Mouse (Mus musculus) forebrain, postnatal 0 days (tissue): Measurements from ENCODE around the gene Calm3. TPM values are rescaled to one million over a fixed set of nuclear protein-coding genes. Genes with fewer than 3 reads are reported as not detected.

Experiments used
- ATAC-seq: fragments of 200-750 bp; cut with Nextera tagmentation; 2 replicates; pipeline ENCODE4 v1.8.0; 2017; ENCODE audit warnings: mild to moderate bottlenecking, moderate library complexity
- DNase-seq: peaks from one replicate; pipeline ENCODE4 v3.0.0-alpha.2; 2015
- H3K27ac ChIP-seq: fragments of 300-500 bp; sonication (generic); 2 replicates; pipeline ENCODE4 v1.5.1; 2014; ENCODE audit warnings: low read depth, mild to moderate bottlenecking, antibody characterized with exemption, low read length, moderate library complexity, mixed read lengths
- H3K27me3 ChIP-seq: fragments of 300-500 bp; sonication (generic); 2 replicates; pipeline ENCODE4 v1.6.1; 2014; ENCODE audit warnings: mild to moderate bottlenecking, low read length, mixed read lengths; ENCODE audit not compliant: insufficient read depth
- H3K36me3 ChIP-seq: fragments of 300-500 bp; sonication (generic); 2 replicates; pipeline ENCODE4 v1.6.1; 2014; ENCODE audit warnings: mild to moderate bottlenecking, moderate library complexity; ENCODE audit not compliant: insufficient read depth
- H3K4me1 ChIP-seq: fragments of 300-500 bp; sonication (generic); 2 replicates; pipeline ENCODE4 v1.6.1; 2014; ENCODE audit warnings: antibody characterized with exemption; ENCODE audit not compliant: insufficient read depth
- H3K4me2 ChIP-seq: fragments of 300-500 bp; sonication (generic); 2 replicates; pipeline ENCODE4 v1.6.1; 2014; ENCODE audit warnings: low read depth, mild to moderate bottlenecking, moderate library complexity
- H3K4me3 ChIP-seq: fragments of 300-500 bp; sonication (generic); 2 replicates; pipeline ENCODE4 v1.5.1; 2014; ENCODE audit warnings: low read depth, low read length, mixed read lengths
- H3K9ac ChIP-seq: fragments of 300-500 bp; sonication (generic); 2 replicates; pipeline ENCODE4 v1.6.1; 2014; ENCODE audit warnings: mild to moderate bottlenecking
- H3K9me3 ChIP-seq: fragments of 300-500 bp; sonication (generic); 2 replicates; pipeline ENCODE4 v1.6.1; 2016; ENCODE audit warnings: low read length
- CTCF ChIP-seq: sonication (generic); IDR thresholded peaks from 2 replicates; pipeline ENCODE4 v1.5.1; 2016; ENCODE audit warnings: antibody characterized with exemption, control low read depth, low read depth
- WGBS: fragments of 180-500 bp; shearing (Covaris S2); extraction: QIAGEN DNeasy Blood & Tissue Kit; methylation state at CpG from one replicate; pipeline ENCODE4 v1.1.7; 2014; 5-methylcytosine and 5-hydroxymethylcytosine counted together
- polyA plus RNA-seq: library from polyadenylated mRNA; unstranded; fragments of >200 nt; fragmentation: Nextera tagmentation; extraction: Ambion mirVana; gene quantifications from 2 replicates; pipeline ENCODE4 v1.2.1, GENCODE M21; 2015
- total RNA-seq: library from RNA; depleted of rRNA; stranded (reverse); fragments of >200 nt; gene quantifications from 2 replicates; pipeline ENCODE4 v1.2.3, GENCODE M21; 2014

Gene Calm3
- total and polyA plus RNA-seq, 2 experiments from 2014 or later = 403 to 1,323 TPM

DNA sequence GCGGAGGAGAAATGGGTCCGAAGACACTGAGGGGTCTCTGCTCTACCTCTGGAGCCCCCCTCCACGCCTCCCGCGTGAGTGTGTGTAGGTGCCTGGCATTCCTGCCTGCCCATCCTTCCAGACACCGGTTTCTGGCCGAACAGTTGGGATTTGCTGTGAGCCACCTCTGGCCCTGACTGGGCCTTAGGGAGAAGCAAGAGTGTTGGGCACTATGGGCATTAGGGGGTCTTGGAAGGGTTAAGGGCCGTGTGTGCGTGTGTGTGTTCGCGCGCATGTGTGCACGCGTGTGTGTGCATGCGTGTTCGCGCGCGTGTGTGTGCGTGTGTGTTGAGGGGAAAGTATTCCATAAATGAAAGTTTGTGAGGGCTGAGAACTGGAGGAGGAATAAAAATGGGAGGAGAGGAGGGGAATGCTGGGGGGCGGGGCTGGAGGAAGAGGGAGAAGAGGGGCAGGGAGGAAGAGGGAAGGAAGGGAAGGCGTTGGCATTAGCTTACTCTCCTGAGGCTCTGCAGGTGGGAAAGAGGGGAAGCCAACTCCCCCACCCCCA, 23.5 kb upstream of the Calm3 start:
- H3K36me3 ChIP-seq = no peaks in the 10 kb centered on the region
- H3K4me1 ChIP-seq = peaks cover 40% of the 10 kb centered on the region
- peak overlapping the region; percentile 95 for H3K27ac ChIP-seq
- ATAC-seq = no peak
- no peak for DNase-seq
- peak overlapping the region; percentile 83 for H3K4me3 ChIP-seq
- WGBS = 14% methylated on average over 21 of the region's 22 CpGs
- H3K9ac ChIP-seq = peak overlapping the region; percentile 97
- H3K9me3 ChIP-seq = no peaks in the 10 kb centered on the region
- no peaks in the 10 kb centered on the region for H3K27me3 ChIP-seq
- H3K4me2 ChIP-seq = peak overlapping the region; percentile 91
- no peak for TF ChIP-seq CTCF

DNA sequence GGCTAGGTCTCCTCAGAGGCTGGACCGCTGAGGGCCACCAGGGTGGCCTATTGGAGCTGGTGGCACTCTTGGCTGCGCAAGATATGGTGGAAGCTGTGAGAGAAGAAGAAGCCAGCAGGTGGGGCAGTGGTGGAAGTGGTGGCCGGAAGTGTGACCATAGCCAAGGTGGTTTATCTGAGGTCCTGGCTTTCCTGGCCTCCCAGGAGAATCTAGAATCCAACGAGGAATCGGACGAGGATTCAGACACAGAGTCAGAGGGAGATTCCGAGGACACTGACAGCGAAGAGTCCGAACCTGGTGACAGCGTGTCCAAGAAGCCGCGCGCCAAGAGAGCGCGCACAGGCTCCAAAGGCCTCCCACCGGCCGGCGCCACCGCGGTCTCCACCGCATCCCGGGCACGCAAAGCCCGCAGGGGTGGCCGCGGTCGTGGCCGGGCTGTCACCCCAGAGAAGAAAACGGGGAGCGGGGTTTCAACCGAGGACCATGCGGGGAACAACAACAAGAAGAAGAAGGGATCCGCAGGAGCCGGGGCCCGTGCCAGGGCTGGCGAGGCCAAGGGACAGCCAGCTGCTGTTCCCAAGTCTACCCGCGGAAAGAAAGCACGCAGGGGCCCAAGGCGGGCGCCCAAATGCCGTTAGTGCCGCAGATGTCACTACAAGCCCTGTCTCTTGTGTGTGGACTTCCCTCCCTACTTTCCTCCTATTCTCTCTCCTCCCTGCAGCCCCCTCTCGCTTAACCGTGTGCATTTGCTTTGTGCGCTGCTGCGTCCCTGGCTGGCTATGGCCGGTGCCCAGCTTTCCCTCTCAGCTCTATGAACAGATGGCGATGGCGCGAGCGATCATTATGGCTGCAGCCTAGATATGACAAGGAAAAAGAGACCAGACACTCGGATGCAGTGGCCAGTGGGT, 22.8 kb upstream of the Calm3 start:
- no peak for ATAC-seq

DNA sequence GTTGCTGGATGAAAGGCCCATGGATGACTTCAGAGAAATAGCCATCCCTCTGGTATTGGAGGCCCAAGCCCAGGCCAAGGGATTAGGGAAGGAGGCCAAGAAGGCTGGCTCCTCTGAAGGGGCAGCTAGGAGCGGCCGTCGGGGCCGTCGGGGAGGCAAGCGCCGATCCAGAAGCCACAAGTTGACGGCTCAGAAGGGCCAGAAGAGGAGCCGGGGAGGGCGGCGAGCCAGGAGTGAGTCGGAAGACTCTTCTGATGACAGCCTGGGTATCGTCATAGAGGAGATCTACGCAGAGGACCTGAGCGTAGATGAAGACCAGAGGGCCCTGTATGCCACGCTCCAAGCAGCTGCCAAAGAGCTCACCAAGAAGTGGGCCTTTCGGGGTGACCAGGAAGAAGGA, 21.5 kb upstream of the Calm3 start:
- Histone ChIP-seq H3K4me1 (peaks cover 46% of the 10 kb centered on the region), H3K4me2 (peak overlapping the region; percentile 91), H3K27me3 (no peaks in the 10 kb centered on the region), H3K9ac (peak overlapping the region; percentile 97), H3K27ac (peak overlapping the region; percentile 95), H3K4me3 (peak overlapping the region; percentile 83), H3K36me3 (no peaks in the 10 kb centered on the region), H3K9me3 (no peaks in the 10 kb centered on the region)
- WGBS = 15% methylated on average over 17 of the region's 17 CpGs
- no peak for DNase-seq
- no peak for ATAC-seq
- no peak for TF ChIP-seq CTCF

More for the DNA sequence above, 22.8 kb upstream of the Calm3 start:
- Histone ChIP-seq H3K36me3 (no peaks in the 10 kb centered on the region), H3K9me3 (no peaks in the 10 kb centered on the region), H3K27me3 (no peaks in the 10 kb centered on the region), H3K4me3 (peak overlapping the region; percentile 83), H3K9ac (peak overlapping the region; percentile 97), H3K27ac (peak overlapping the region; percentile 95), H3K4me2 (peak overlapping the region; percentile 91), H3K4me1 (peaks cover 40% of the 10 kb centered on the region)
- 4% methylated on average over 51 of the region's 53 CpGs for WGBS
- DNase-seq = no peak
- peak; percentile 47 for TF ChIP-seq CTCF

DNA sequence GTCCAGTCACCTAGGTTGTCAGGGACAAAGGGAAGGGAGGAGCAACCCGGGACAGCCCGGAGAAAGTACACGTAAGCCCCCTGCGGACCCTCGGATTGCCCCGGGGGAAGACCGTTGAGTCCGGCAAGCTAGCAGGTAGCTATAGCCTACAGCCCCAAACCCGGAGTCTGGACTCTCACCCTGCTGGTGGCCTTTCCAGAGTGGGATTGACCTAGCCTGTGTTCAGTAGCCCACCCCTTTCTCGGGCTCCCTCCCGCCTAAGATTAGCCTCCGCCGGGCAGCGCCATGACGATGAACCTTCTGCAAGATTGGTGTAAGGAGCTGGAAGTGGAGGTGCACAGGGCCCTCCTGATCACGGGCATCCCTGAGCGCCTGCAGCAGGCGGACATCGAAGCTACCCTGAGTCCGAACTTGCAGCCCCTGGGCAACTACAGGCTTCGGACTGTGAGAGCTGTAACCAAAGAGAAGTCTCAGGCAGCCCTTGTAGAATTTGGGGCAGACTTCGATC, 20.9 kb upstream of the Calm3 start:
- peak overlapping the region; percentile 95 for H3K27ac ChIP-seq
- no peak for TF ChIP-seq CTCF
- ATAC-seq (peak; percentile 12), DNase-seq (no peak)
- H3K4me1 ChIP-seq = peaks cover 51% of the 10 kb centered on the region
- H3K4me2 ChIP-seq = peak overlapping the region; percentile 91
- peak overlapping the region; percentile 97 for H3K9ac ChIP-seq
- H3K4me3 ChIP-seq = peak overlapping the region; percentile 83
- no peaks in the 10 kb centered on the region for H3K36me3 ChIP-seq
- H3K27me3 ChIP-seq = no peaks in the 10 kb centered on the region
- 2% methylated on average over 22 of the region's 22 CpGs for WGBS
- no peaks in the 10 kb centered on the region for H3K9me3 ChIP-seq

DNA sequence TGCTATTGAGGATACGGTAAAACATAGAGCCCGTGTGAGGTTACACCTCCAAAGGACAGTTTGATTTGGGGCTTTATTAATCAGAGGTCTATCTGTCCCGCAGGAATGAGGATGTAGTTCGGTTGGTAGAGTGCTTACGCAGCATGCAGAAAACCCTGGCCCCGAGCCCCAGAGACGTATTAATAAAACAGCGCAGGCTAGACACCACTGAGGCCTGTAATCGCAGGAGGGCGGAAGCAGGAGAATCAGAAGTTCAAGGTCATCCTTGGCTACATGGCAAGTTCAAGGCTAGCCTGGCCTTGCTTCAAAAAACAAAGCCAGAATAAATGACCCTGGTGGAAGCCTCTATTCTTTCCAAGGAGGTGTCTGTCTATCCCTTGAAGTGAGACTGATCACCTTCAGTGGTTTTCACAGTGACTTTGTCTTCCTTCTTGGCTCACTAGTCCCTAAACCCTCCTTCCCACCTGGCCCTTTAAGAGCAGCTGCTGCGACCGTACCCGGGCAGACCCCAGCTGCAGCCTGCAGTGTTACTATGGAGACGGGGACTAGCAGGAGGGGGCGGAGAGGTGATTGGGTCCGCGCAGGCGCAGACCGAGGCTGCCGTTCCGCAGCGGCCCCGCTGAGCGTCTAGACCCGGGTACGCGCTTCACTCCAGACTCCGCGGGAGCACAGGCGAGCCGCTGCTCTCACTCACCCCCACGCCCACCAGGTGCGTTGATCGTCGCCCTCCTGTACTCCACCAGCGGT, 20.3 kb upstream of the Calm3 start, which contains the start of gene Pnmal2:
Gene Pnmal2, plus strand, starts transcription at position 622 of the 747 bp plus-strand sequence.
- Histone ChIP-seq H3K4me3 (peak within 1 kb of the TSS; percentile 83), H3K9me3 (no peaks in the 10 kb centered on the region), H3K9ac (peak within 1 kb of the TSS; percentile 97), H3K36me3 (no peaks in the 10 kb centered on the region), H3K27me3 (no peaks in the 10 kb centered on the region), H3K4me1 (peaks cover 50% of the 10 kb centered on the region), H3K27ac (peak within 1 kb of the TSS; percentile 95), H3K4me2 (peak within 1 kb of the TSS; percentile 91)
- DNase-seq (peak; percentile 96), ATAC-seq (peak; percentile 89)
- no peak for TF ChIP-seq CTCF
- 11% methylated on average over 36 of the region's 36 CpGs for WGBS

DNA sequence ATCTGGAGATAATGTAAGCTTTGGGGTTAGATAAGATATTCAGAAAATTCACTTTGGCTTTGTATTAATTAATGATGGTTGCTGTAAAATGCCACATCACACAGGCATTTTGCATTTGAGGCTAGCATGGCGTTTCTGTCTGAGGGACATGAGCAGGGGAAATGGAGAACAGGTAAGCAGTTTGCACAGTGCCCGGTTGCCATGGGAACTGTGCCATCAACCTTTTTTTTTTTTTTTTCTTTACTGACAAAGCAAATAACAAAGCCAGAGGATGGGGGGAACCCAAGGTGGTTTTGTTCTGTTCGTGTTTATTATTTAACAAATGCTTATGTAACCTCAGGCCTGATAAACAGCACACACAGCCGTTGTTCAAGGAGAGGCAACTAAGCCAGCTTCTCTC, 18.9 kb upstream of the Calm3 start:
- ATAC-seq (no peak), DNase-seq (no peak)
- TF ChIP-seq CTCF = no peak
- H3K4me2 ChIP-seq = no peak overlapping the region
- H3K4me3 ChIP-seq = no peak overlapping the region
- H3K36me3 ChIP-seq = no peaks in the 10 kb centered on the region
- H3K4me1 ChIP-seq = peaks cover 45% of the 10 kb centered on the region
- 33% methylated on average over 4 of the region's 4 CpGs for WGBS
- no peaks in the 10 kb centered on the region for H3K27me3 ChIP-seq
- H3K9me3 ChIP-seq = no peaks in the 10 kb centered on the region
- peak overlapping the region; percentile 42 for H3K27ac ChIP-seq
- no peak overlapping the region for H3K9ac ChIP-seq
